Mouse (Mus musculus) erythroblast, embryonic 14.5 days (primary cell): Measurements from ENCODE around the gene Pcbp2.

Source experiments
- GATA1 ChIP-seq: IDR thresholded peaks from 2 replicates; pipeline ENCODE4 v1.6.1; 2012; ENCODE audit warnings: low read length, inconsistent platforms, mixed read lengths
- TAL1 ChIP-seq: IDR thresholded peaks from 3 replicates; pipeline ENCODE4 v1.6.1; 2012; ENCODE audit warnings: low read length, inconsistent platforms, mixed read lengths

- no peak for TF ChIP-seq GATA1
- TF ChIP-seq TAL1: no peak
Observed at GRCm38 (mm10) chr15:102460971-102461370, 9.4 kb upstream of the Pcbp2 start.
